Mouse (Mus musculus): ENCODE results near the gene Sorcs1.

The Sorcs1 gene

GRCm38 (mm10) chr19:50566306-50566705, 112.1 kb downstream of the Sorcs1 start:
- no peak for DNase-seq (ENCODE audit: low read depth, low spot score)

- no peak for DNase-seq (ENCODE audit: low read depth, low spot score)
Measured at GRCm38 (mm10) chr19:50558771-50559170, 119.7 kb downstream of the Sorcs1 start.

- DNase-seq (ENCODE audit: low read depth, low spot score) = peak; percentile 6
Measured at GRCm38 (mm10) chr19:50534031-50534430, 144.4 kb downstream of the Sorcs1 start.

- DNase-seq (ENCODE audit: low read depth, low spot score) = no peak
Measured at GRCm38 (mm10) chr19:50527835-50528234, 150.6 kb downstream of the Sorcs1 start.

- no peak for DNase-seq (ENCODE audit: low read depth, low spot score)
Measured at GRCm38 (mm10) chr19:50526094-50526493, 152.4 kb downstream of the Sorcs1 start.

GRCm38 (mm10) chr19:50521943-50522342, 156.5 kb downstream of the Sorcs1 start:
- no peak for DNase-seq (ENCODE audit: low read depth, low spot score)

GRCm38 (mm10) chr19:50515059-50515673, 163.3 kb downstream of the Sorcs1 start:
- no peak for DNase-seq (ENCODE audit: low read depth, low spot score)

GRCm38 (mm10) chr19:50514309-50514830, 164.1 kb downstream of the Sorcs1 start:
- DNase-seq (ENCODE audit: low read depth, low spot score) = no peak

- no peak for DNase-seq (ENCODE audit: low read depth, low spot score)
Measured at GRCm38 (mm10) chr19:50502816-50503215, 175.6 kb downstream of the Sorcs1 start.

GRCm38 (mm10) chr19:50491121-50491520, 187.3 kb downstream of the Sorcs1 start:
- no peak for DNase-seq (ENCODE audit: low read depth, low spot score)

- no peak for DNase-seq (ENCODE audit: low read depth, low spot score)
Measured at GRCm38 (mm10) chr19:50490721-50491120, 187.7 kb downstream of the Sorcs1 start.

GRCm38 (mm10) chr19:50489786-50490185, 188.7 kb downstream of the Sorcs1 start:
- DNase-seq (ENCODE audit: low read depth, low spot score) = no peak

GRCm38 (mm10) chr19:50488421-50488820, 190.0 kb downstream of the Sorcs1 start:
- DNase-seq (ENCODE audit: low read depth, low spot score) = no peak

- DNase-seq (ENCODE audit: low read depth, low spot score) = no peak
Measured at GRCm38 (mm10) chr19:50487768-50488167, 190.7 kb downstream of the Sorcs1 start.

GRCm38 (mm10) chr19:50486345-50486744, 192.1 kb downstream of the Sorcs1 start:
- no peak for DNase-seq (ENCODE audit: low read depth, low spot score)

- no peak for DNase-seq (ENCODE audit: low read depth, low spot score)
Measured at GRCm38 (mm10) chr19:50476774-50477173, 201.7 kb downstream of the Sorcs1 start.

- DNase-seq (ENCODE audit: low read depth, low spot score) = no peak
Measured at GRCm38 (mm10) chr19:50468592-50468991, 209.9 kb downstream of the Sorcs1 start.

GRCm38 (mm10) chr19:50464811-50465210, 213.6 kb downstream of the Sorcs1 start:
- DNase-seq (ENCODE audit: low read depth, low spot score) = no peak

- no peak for DNase-seq (ENCODE audit: low read depth, low spot score)
Measured at GRCm38 (mm10) chr19:50458581-50458980, 219.9 kb downstream of the Sorcs1 start.

GRCm38 (mm10) chr19:50457275-50457892, 221.1 kb downstream of the Sorcs1 start:
- no peak for DNase-seq (ENCODE audit: low read depth, low spot score)

GRCm38 (mm10) chr19:50441099-50441498, 237.3 kb downstream of the Sorcs1 start:
- no peak for DNase-seq (ENCODE audit: low read depth, low spot score)

- DNase-seq (ENCODE audit: low read depth, low spot score) = peak; percentile 40
Measured at GRCm38 (mm10) chr19:50440246-50440910, 238.1 kb downstream of the Sorcs1 start.

- DNase-seq (ENCODE audit: low read depth, low spot score) = no peak
Measured at GRCm38 (mm10) chr19:50439464-50439881, 239.0 kb downstream of the Sorcs1 start.
